Mouse (Mus musculus): ENCODE measurements around the gene Rnf216. TPM values are rescaled to one million over a fixed set of nuclear protein-coding genes. Genes with fewer than 3 reads are reported as not detected.

Gene Rnf216
- polyA plus RNA-seq, 1 experiment from 2014 or later, result 44.4 TPM

- H3K4me1 ChIP-seq, result no peaks in the 10 kb centered on the region
- WGBS, result 95% methylated on average over 2 of the region's 2 CpGs
- no peaks in the 10 kb centered on the region for H3K27me3 ChIP-seq (ENCODE audit: poor library complexity, severe bottlenecking)
- H3K9me3 ChIP-seq, result no peaks in the 10 kb centered on the region
- no peak overlapping the region for H3K27ac ChIP-seq
- no peak for DNase-seq (ENCODE audit: extremely low spot score, low spot score)
- H3K36me3 ChIP-seq (replicated peaks), result peaks cover 81% of the 10 kb centered on the region
- no peak overlapping the region for H3K4me3 ChIP-seq
These were observed 88.9 kb downstream of the Rnf216 start for GRCm38 (mm10) chr5:143023887-143024286.

GRCm38 (mm10) chr5:143022956-143023355, 89.8 kb downstream of the Rnf216 start:
- Histone ChIP-seq H3K4me1 (no peaks in the 10 kb centered on the region), H3K4me3 (no peak overlapping the region), H3K27ac (no peak overlapping the region), H3K9me3 (no peaks in the 10 kb centered on the region), H3K36me3 (replicated peaks) (peaks cover 83% of the 10 kb centered on the region), H3K27me3 (ENCODE audit: poor library complexity, severe bottlenecking) (no peaks in the 10 kb centered on the region)
- DNase-seq (ENCODE audit: extremely low spot score, low spot score), result no peak
- 89% methylated on average over 1 of the region's 1 CpGs for WGBS

- WGBS, result 89% methylated on average over 5 of the region's 5 CpGs
- peaks cover 74% of the 10 kb centered on the region for H3K36me3 ChIP-seq (replicated peaks)
- no peaks in the 10 kb centered on the region for H3K27me3 ChIP-seq (ENCODE audit: poor library complexity, severe bottlenecking)
- no peaks in the 10 kb centered on the region for H3K9me3 ChIP-seq
- H3K27ac ChIP-seq, result no peak overlapping the region
- no peaks in the 10 kb centered on the region for H3K4me1 ChIP-seq
- no peak overlapping the region for H3K4me3 ChIP-seq
- DNase-seq (ENCODE audit: extremely low spot score, low spot score), result no peak
These were observed 95.4 kb downstream of the Rnf216 start for GRCm38 (mm10) chr5:143017401-143017800.

- H3K36me3 ChIP-seq (replicated peaks), result peaks cover 54% of the 10 kb centered on the region
- peaks cover 9% of the 10 kb centered on the region for H3K4me1 ChIP-seq
- WGBS, result 61% methylated on average over 11 of the region's 11 CpGs
- no peak overlapping the region for H3K4me3 ChIP-seq
- DNase-seq (ENCODE audit: extremely low spot score, low spot score), result no peak
- no peaks in the 10 kb centered on the region for H3K9me3 ChIP-seq
- H3K27me3 ChIP-seq (ENCODE audit: poor library complexity, severe bottlenecking), result no peaks in the 10 kb centered on the region
- peak overlapping the region; percentile 76 for H3K27ac ChIP-seq
These were observed 103.4 kb downstream of the Rnf216 start for GRCm38 (mm10) chr5:143009383-143009782.

GRCm38 (mm10) chr5:143000654-143001500, 111.9 kb downstream of the Rnf216 start:
- Histone ChIP-seq H3K9me3 (no peaks in the 10 kb centered on the region), H3K36me3 (replicated peaks) (peaks cover 41% of the 10 kb centered on the region), H3K27me3 (ENCODE audit: poor library complexity, severe bottlenecking) (no peaks in the 10 kb centered on the region), H3K27ac (peak overlapping the region; percentile 85), H3K4me1 (peaks cover 41% of the 10 kb centered on the region), H3K4me3 (peak overlapping the region; percentile 18)
- peak; percentile 57 for DNase-seq (ENCODE audit: extremely low spot score, low spot score)
- WGBS, result 52% methylated on average over 9 of the region's 9 CpGs

GRCm38 (mm10) chr5:143000091-143000490, 112.7 kb downstream of the Rnf216 start:
- Histone ChIP-seq H3K9me3 (no peaks in the 10 kb centered on the region), H3K27ac (peak overlapping the region; percentile 85), H3K27me3 (ENCODE audit: poor library complexity, severe bottlenecking) (no peaks in the 10 kb centered on the region), H3K4me1 (peaks cover 41% of the 10 kb centered on the region), H3K36me3 (replicated peaks) (peaks cover 42% of the 10 kb centered on the region), H3K4me3 (peak overlapping the region; percentile 18)
- DNase-seq (ENCODE audit: extremely low spot score, low spot score), result no peak
- WGBS, result 51% methylated on average over 4 of the region's 4 CpGs

- Histone ChIP-seq H3K4me3 (no peak overlapping the region), H3K9me3 (no peaks in the 10 kb centered on the region), H3K27me3 (ENCODE audit: poor library complexity, severe bottlenecking) (no peaks in the 10 kb centered on the region), H3K36me3 (replicated peaks) (peaks cover 51% of the 10 kb centered on the region), H3K4me1 (peaks cover 41% of the 10 kb centered on the region), H3K27ac (peak overlapping the region; percentile 32)
- WGBS, result 70% methylated on average over 2 of the region's 2 CpGs
- DNase-seq (ENCODE audit: extremely low spot score, low spot score), result no peak
These were observed 114.6 kb downstream of the Rnf216 start for GRCm38 (mm10) chr5:142998171-142998570.

GRCm38 (mm10) chr5:142997526-142997925, 115.3 kb downstream of the Rnf216 start:
- H3K9me3 ChIP-seq, result no peaks in the 10 kb centered on the region
- DNase-seq (ENCODE audit: extremely low spot score, low spot score), result no peak
- H3K4me3 ChIP-seq, result no peak overlapping the region
- no peaks in the 10 kb centered on the region for H3K27me3 ChIP-seq (ENCODE audit: poor library complexity, severe bottlenecking)
- peaks cover 51% of the 10 kb centered on the region for H3K36me3 ChIP-seq (replicated peaks)
- peak overlapping the region; percentile 32 for H3K27ac ChIP-seq
- H3K4me1 ChIP-seq, result peaks cover 41% of the 10 kb centered on the region
- 86% methylated on average over 9 of the region's 9 CpGs for WGBS

- no peak overlapping the region for H3K4me3 ChIP-seq
- no peak for DNase-seq (ENCODE audit: extremely low spot score, low spot score)
- 92% methylated on average over 2 of the region's 2 CpGs for WGBS
- peaks cover 14% of the 10 kb centered on the region; the same call in 1 of the 2 replicates for H3K4me1 ChIP-seq
- no peaks in the 10 kb centered on the region for H3K9me3 ChIP-seq
- no peak overlapping the region for H3K27ac ChIP-seq
- H3K36me3 ChIP-seq (replicated peaks), result peaks cover 67% of the 10 kb centered on the region
- H3K27me3 ChIP-seq (ENCODE audit: poor library complexity, severe bottlenecking), result no peaks in the 10 kb centered on the region
These were observed 118.0 kb downstream of the Rnf216 start for GRCm38 (mm10) chr5:142994746-142995145.

GRCm38 (mm10) chr5:142989167-142989566, 123.6 kb downstream of the Rnf216 start:
- 91% methylated on average over 3 of the region's 3 CpGs for WGBS
- Histone ChIP-seq H3K36me3 (replicated peaks) (peaks cover 45% of the 10 kb centered on the region), H3K4me1 (no peaks in the 10 kb centered on the region), H3K27ac (no peak overlapping the region), H3K4me3 (no peak overlapping the region), H3K9me3 (peaks cover 4% of the 10 kb centered on the region; the same call in 1 of the 2 replicates), H3K27me3 (ENCODE audit: poor library complexity, severe bottlenecking) (no peaks in the 10 kb centered on the region)
- no peak for DNase-seq (ENCODE audit: extremely low spot score, low spot score)

GRCm38 (mm10) chr5:142988520-142988919, 124.3 kb downstream of the Rnf216 start:
- Histone ChIP-seq H3K36me3 (replicated peaks) (peaks cover 39% of the 10 kb centered on the region), H3K27ac (no peak overlapping the region), H3K27me3 (ENCODE audit: poor library complexity, severe bottlenecking) (no peaks in the 10 kb centered on the region), H3K9me3 (peaks cover 4% of the 10 kb centered on the region; the same call in 1 of the 2 replicates), H3K4me3 (no peak overlapping the region), H3K4me1 (no peaks in the 10 kb centered on the region)
- DNase-seq (ENCODE audit: extremely low spot score, low spot score), result no peak
- 89% methylated on average over 5 of the region's 5 CpGs for WGBS

GRCm38 (mm10) chr5:142984271-142984670, 128.5 kb downstream of the Rnf216 start:
- Histone ChIP-seq H3K27ac (no peak overlapping the region), H3K36me3 (replicated peaks) (0 out of 2 replicates have a peak, but pooled peaks cover 2% of the 10 kb centered on the region), H3K27me3 (ENCODE audit: poor library complexity, severe bottlenecking) (no peaks in the 10 kb centered on the region), H3K4me1 (no peaks in the 10 kb centered on the region), H3K4me3 (no peak overlapping the region), H3K9me3 (peaks cover 4% of the 10 kb centered on the region; the same call in 1 of the 2 replicates)
- no peak for DNase-seq (ENCODE audit: extremely low spot score, low spot score)
- 97% methylated on average over 10 of the region's 10 CpGs for WGBS

- H3K4me3 ChIP-seq, result no peak overlapping the region
These were observed 129.6 kb downstream of the Rnf216 start for GRCm38 (mm10) chr5:142983174-142983573.

More at GRCm38 (mm10) chr5:142983174-142983573, 129.6 kb downstream of the Rnf216 start:
- 0 out of 2 replicates have a peak, but pooled peaks cover 2% of the 10 kb centered on the region for H3K36me3 ChIP-seq (replicated peaks)
- no peaks in the 10 kb centered on the region for H3K4me1 ChIP-seq
- H3K27me3 ChIP-seq (ENCODE audit: poor library complexity, severe bottlenecking), result no peaks in the 10 kb centered on the region
- no peak overlapping the region for H3K27ac ChIP-seq
- WGBS, result 68% methylated on average over 8 of the region's 8 CpGs
- peaks cover 4% of the 10 kb centered on the region; the same call in 1 of the 2 replicates for H3K9me3 ChIP-seq
- DNase-seq (ENCODE audit: extremely low spot score, low spot score), result no peak
